Mouse (Mus musculus) limb, embryonic 10.5 days (tissue): ENCODE data around the gene Phc1. TPM values are rescaled to one million over a fixed set of nuclear protein-coding genes. Genes with fewer than 3 reads are reported as not detected.

Experiments
- DNase-seq: peaks from one replicate; pipeline ENCODE4 v3.0.0-alpha.2; 2017; ENCODE audit warnings: low spot score
- H3K27ac ChIP-seq: fragments of 300-500 bp; sonication (generic); 2 replicates; pipeline ENCODE4 v1.5.1; 2016; ENCODE audit warnings: mild to moderate bottlenecking
- H3K27me3 ChIP-seq: fragments of 300-500 bp; sonication (generic); 2 replicates; pipeline ENCODE4 v1.6.1; 2016; ENCODE audit warnings: low read depth, mild to moderate bottlenecking; ENCODE audit not compliant: poor library complexity, severe bottlenecking
- H3K36me3 ChIP-seq: fragments of 300-500 bp; sonication (generic); 2 replicates; pipeline ENCODE4 v1.6.1; 2016; ENCODE audit warnings: mild to moderate bottlenecking, moderate library complexity
- H3K4me1 ChIP-seq: fragments of 300-500 bp; sonication (generic); 2 replicates; pipeline ENCODE4 v1.6.1; 2016
- H3K4me3 ChIP-seq: fragments of 300-500 bp; sonication (generic); 2 replicates; pipeline ENCODE4 v1.5.1; 2016; ENCODE audit warnings: mild to moderate bottlenecking, moderate library complexity
- H3K9me3 ChIP-seq: fragments of 300-500 bp; sonication (generic); replicated peaks from 2 replicates; pipeline ENCODE4 v1.6.1; 2016; ENCODE audit warnings: mild to moderate bottlenecking
- WGBS: fragments of 180-500 bp; shearing (Covaris S2); methylation state at CpG from one replicate; pipeline ENCODE4 v1.1.7; 2016; 5-methylcytosine and 5-hydroxymethylcytosine counted together
- polyA plus RNA-seq: library from polyadenylated mRNA; unstranded; fragments of >200 nt; fragmentation: Nextera tagmentation; extraction: Ambion mirVana; gene quantifications from 2 replicates; pipeline ENCODE4 v1.2.1, GENCODE M21; 2016

The Phc1 gene
- polyA plus RNA-seq, 1 experiment from 2014 or later: 37.4 TPM

GRCm38 (mm10) chr6:122325361-122325975 is 14.9 kb downstream of the Phc1 start:
- Histone ChIP-seq H3K27me3 (no peaks in the 10 kb centered on the region), H3K4me3 (no peak overlapping the region), H3K4me1 (no peaks in the 10 kb centered on the region), H3K36me3 (peaks cover 94% of the 10 kb centered on the region), H3K9me3 (no peaks in the 10 kb centered on the region), H3K27ac (no peak overlapping the region)
- no peak for DNase-seq
- 90% methylated on average over 6 of the region's 6 CpGs for WGBS

- WGBS: 95% methylated on average over 1 of the region's 1 CpGs
- no peak for DNase-seq
- Histone ChIP-seq H3K36me3 (peaks cover 99% of the 10 kb centered on the region), H3K27ac (no peak overlapping the region), H3K4me1 (no peaks in the 10 kb centered on the region), H3K9me3 (no peaks in the 10 kb centered on the region), H3K4me3 (no peak overlapping the region), H3K27me3 (no peaks in the 10 kb centered on the region)
Observed at GRCm38 (mm10) chr6:122318726-122319125, 21.6 kb downstream of the Phc1 start.

- WGBS: 79% methylated on average over 5 of the region's 5 CpGs
- Histone ChIP-seq H3K27ac (no peak overlapping the region), H3K36me3 (peaks cover 35% of the 10 kb centered on the region), H3K9me3 (no peaks in the 10 kb centered on the region), H3K4me1 (peaks cover 16% of the 10 kb centered on the region), H3K27me3 (no peaks in the 10 kb centered on the region), H3K4me3 (peak overlapping the region; percentile 81)
- DNase-seq: no peak
Observed at GRCm38 (mm10) chr6:122310187-122310820, 30.1 kb downstream of the Phc1 start.

GRCm38 (mm10) chr6:122309446-122309960 is 30.9 kb downstream of the Phc1 start:
- Histone ChIP-seq H3K27ac (peak overlapping the region; percentile 84), H3K9me3 (no peaks in the 10 kb centered on the region), H3K4me3 (peak overlapping the region; percentile 81), H3K36me3 (peaks cover 27% of the 10 kb centered on the region), H3K4me1 (peaks cover 16% of the 10 kb centered on the region), H3K27me3 (no peaks in the 10 kb centered on the region)
- no peak for DNase-seq
- 19% methylated on average over 11 of the region's 11 CpGs for WGBS

- H3K4me3 ChIP-seq: peak within 1 kb of the TSS; percentile 81
- no peaks in the 10 kb centered on the region for H3K9me3 ChIP-seq
- H3K27ac ChIP-seq: peak within 1 kb of the TSS; percentile 84
- peak; percentile 91 for DNase-seq
- H3K4me1 ChIP-seq: peaks cover 24% of the 10 kb centered on the region
- H3K36me3 ChIP-seq: peaks cover 20% of the 10 kb centered on the region
- H3K27me3 ChIP-seq: no peaks in the 10 kb centered on the region
- 0% methylated on average over 49 of the region's 49 CpGs for WGBS
Observed at GRCm38 (mm10) chr6:122308505-122309393, 31.6 kb downstream of the Phc1 start, which contains the start of gene M6pr. Gene M6pr, plus strand, starts transcription at chr6:122308720.

GRCm38 (mm10) chr6:122308136-122308504 is 32.2 kb downstream of the Phc1 start:
- Histone ChIP-seq H3K9me3 (no peaks in the 10 kb centered on the region), H3K27ac (peak overlapping the region; percentile 84), H3K4me3 (peak overlapping the region; percentile 81), H3K27me3 (no peaks in the 10 kb centered on the region), H3K36me3 (peaks cover 13% of the 10 kb centered on the region), H3K4me1 (peaks cover 27% of the 10 kb centered on the region)
- DNase-seq: no peak
- 73% methylated on average over 6 of the region's 6 CpGs for WGBS

GRCm38 (mm10) chr6:122306707-122307106 is 33.7 kb downstream of the Phc1 start:
- Histone ChIP-seq H3K27ac (no peak overlapping the region), H3K36me3 (no peaks in the 10 kb centered on the region), H3K4me3 (no peak overlapping the region), H3K9me3 (no peaks in the 10 kb centered on the region), H3K4me1 (peaks cover 27% of the 10 kb centered on the region), H3K27me3 (no peaks in the 10 kb centered on the region)
- WGBS: 94% methylated on average over 4 of the region's 4 CpGs
- DNase-seq: no peak

GRCm38 (mm10) chr6:122304790-122305555 is 35.4 kb downstream of the Phc1 start:
- no peaks in the 10 kb centered on the region for H3K27me3 ChIP-seq
- H3K4me1 ChIP-seq: peaks cover 18% of the 10 kb centered on the region
- DNase-seq: no peak
- no peaks in the 10 kb centered on the region for H3K36me3 ChIP-seq
- H3K4me3 ChIP-seq: no peak overlapping the region
- 87% methylated on average over 12 of the region's 12 CpGs for WGBS
- H3K9me3 ChIP-seq: no peaks in the 10 kb centered on the region
- H3K27ac ChIP-seq: peak overlapping the region; percentile 26; the same call in 1 of the 2 replicates

- WGBS: 32% methylated on average over 6 of the region's 6 CpGs
- Histone ChIP-seq H3K27me3 (no peaks in the 10 kb centered on the region), H3K36me3 (no peaks in the 10 kb centered on the region)
Observed at GRCm38 (mm10) chr6:122304355-122304754, 36.0 kb downstream of the Phc1 start.

GRCm38 (mm10) chr6:122303526-122303925 is 36.8 kb downstream of the Phc1 start:
- no peaks in the 10 kb centered on the region for H3K9me3 ChIP-seq
- no peaks in the 10 kb centered on the region for H3K36me3 ChIP-seq
- 86% methylated on average over 9 of the region's 9 CpGs for WGBS
- DNase-seq: peak; percentile 43
- peaks cover 14% of the 10 kb centered on the region for H3K4me1 ChIP-seq
- H3K4me3 ChIP-seq: no peak overlapping the region
- peak overlapping the region; percentile 74 for H3K27ac ChIP-seq
- no peaks in the 10 kb centered on the region for H3K27me3 ChIP-seq

More at GRCm38 (mm10) chr6:122304355-122304754, 36.0 kb downstream of the Phc1 start:
- H3K4me1 ChIP-seq: peaks cover 14% of the 10 kb centered on the region
- H3K9me3 ChIP-seq: no peaks in the 10 kb centered on the region
- peak; percentile 90 for DNase-seq
- no peak overlapping the region for H3K4me3 ChIP-seq
- H3K27ac ChIP-seq: peak overlapping the region; percentile 26; the same call in 1 of the 2 replicates

GRCm38 (mm10) chr6:122302661-122303060 is 37.7 kb downstream of the Phc1 start:
- Histone ChIP-seq H3K9me3 (no peaks in the 10 kb centered on the region), H3K4me3 (no peak overlapping the region), H3K27me3 (no peaks in the 10 kb centered on the region), H3K27ac (no peak overlapping the region), H3K36me3 (no peaks in the 10 kb centered on the region), H3K4me1 (peaks cover 23% of the 10 kb centered on the region)
- DNase-seq: no peak
- 90% methylated on average over 4 of the region's 4 CpGs for WGBS

GRCm38 (mm10) chr6:122302121-122302520 is 38.2 kb downstream of the Phc1 start:
- no peak overlapping the region for H3K4me3 ChIP-seq
- WGBS: 77% methylated on average over 1 of the region's 1 CpGs
- no peaks in the 10 kb centered on the region for H3K9me3 ChIP-seq

More at GRCm38 (mm10) chr6:122302121-122302520, 38.2 kb downstream of the Phc1 start:
- Histone ChIP-seq H3K27ac (no peak overlapping the region), H3K27me3 (no peaks in the 10 kb centered on the region), H3K36me3 (no peaks in the 10 kb centered on the region), H3K4me1 (peaks cover 26% of the 10 kb centered on the region)
- DNase-seq: no peak
